Mouse (Mus musculus) limb, embryonic 11.5 days (tissue): Measurements from ENCODE around the gene Pard6a. TPM values are rescaled to one million over a fixed set of nuclear protein-coding genes. Genes with fewer than 3 reads are reported as not detected.

ENCODE experiments used
- ATAC-seq: fragments of 200-750 bp; cut with Nextera tagmentation; 2 replicates; pipeline ENCODE4 v1.8.0; 2017; ENCODE audit warnings: low read depth; ENCODE audit not compliant: insufficient number of reproducible peaks, low FRiP score, low TSS enrichment
- DNase-seq: peaks from one replicate; pipeline ENCODE4 v3.0.0-alpha.2; 2015; ENCODE audit warnings: low spot score
- H3K27ac ChIP-seq: fragments of 300-500 bp; sonication (generic); replicated peaks from 2 replicates; pipeline ENCODE4 v1.5.1; 2014; ENCODE audit warnings: low read depth, mild to moderate bottlenecking, low read length
- H3K27me3 ChIP-seq: fragments of 300-500 bp; sonication (generic); 2 replicates; pipeline ENCODE4 v1.6.1; 2014; ENCODE audit warnings: mild to moderate bottlenecking, low read length, mixed read lengths; ENCODE audit not compliant: control insufficient read depth, insufficient read depth
- H3K36me3 ChIP-seq: fragments of 300-500 bp; sonication (generic); 2 replicates; pipeline ENCODE4 v1.6.1; 2014; ENCODE audit warnings: mild to moderate bottlenecking, low read length, moderate library complexity, mixed read lengths; ENCODE audit not compliant: control insufficient read depth, insufficient read depth
- H3K4me1 ChIP-seq: fragments of 300-500 bp; sonication (generic); 2 replicates; pipeline ENCODE4 v1.6.1; 2014; ENCODE audit warnings: low read length, mixed read lengths; ENCODE audit not compliant: control insufficient read depth, insufficient read depth
- H3K4me2 ChIP-seq: fragments of 300-500 bp; sonication (generic); 2 replicates; pipeline ENCODE4 v1.6.1; 2014; ENCODE audit warnings: low read depth, mild to moderate bottlenecking, moderate library complexity; ENCODE audit not compliant: severe bottlenecking
- H3K4me3 ChIP-seq: fragments of 300-500 bp; sonication (generic); 2 replicates; pipeline ENCODE4 v1.5.1; 2014; ENCODE audit warnings: low read depth, low read length
- H3K9ac ChIP-seq: fragments of 300-500 bp; sonication (generic); 2 replicates; pipeline ENCODE4 v1.6.1; 2014; ENCODE audit warnings: mild to moderate bottlenecking, low read length
- H3K9me3 ChIP-seq: fragments of 300-500 bp; sonication (generic); 2 replicates; pipeline ENCODE4 v1.6.1; 2016; ENCODE audit warnings: low read length; ENCODE audit not compliant: control insufficient read depth
- WGBS: fragments of 180-500 bp; shearing (Covaris S2); extraction: QIAGEN DNeasy Blood & Tissue Kit; methylation state at CpG from one replicate; pipeline ENCODE4 v1.1.7; 2014; 5-methylcytosine and 5-hydroxymethylcytosine counted together
- polyA plus RNA-seq: library from polyadenylated mRNA; unstranded; fragments of >200 nt; fragmentation: Nextera tagmentation; extraction: Ambion mirVana; gene quantifications from 2 replicates; pipeline ENCODE4 v1.2.1, GENCODE M21; 2014

Gene Pard6a
- polyA plus RNA-seq, 1 experiment from 2014 or later: 14.6 TPM

DNA sequence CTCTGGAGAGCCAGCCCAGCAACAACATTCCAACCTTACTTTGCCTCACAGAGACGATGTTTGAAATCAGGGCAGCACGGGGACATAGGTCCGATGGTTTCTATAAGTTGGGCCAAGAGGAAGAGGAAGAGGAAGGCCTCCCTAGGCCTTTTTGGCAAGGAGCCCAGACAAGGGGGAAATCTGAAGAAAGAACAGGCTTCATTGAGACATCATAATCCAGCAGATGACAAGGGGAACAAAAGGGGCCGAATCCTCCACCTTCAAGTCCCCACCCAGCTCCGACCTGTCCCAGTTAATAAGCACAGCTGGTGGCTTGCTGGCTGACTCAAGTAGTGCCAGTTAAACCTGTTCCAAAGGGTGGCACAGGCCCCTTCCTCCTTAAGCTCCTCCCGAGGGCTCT is 14.1 kb downstream of the Pard6a start:
- 89% methylated on average over 6 of the region's 6 CpGs for WGBS
- ATAC-seq (no peak), DNase-seq (no peak)
- Histone ChIP-seq H3K27me3 (no peaks in the 10 kb centered on the region), H3K4me1 (no peaks in the 10 kb centered on the region), H3K9ac (no peak overlapping the region), H3K4me3 (no peak overlapping the region), H3K9me3 (no peaks in the 10 kb centered on the region), H3K27ac (no peak overlapping the region), H3K4me2 (no peak overlapping the region), H3K36me3 (no peaks in the 10 kb centered on the region; the same call in 1 of the 2 replicates)

DNA sequence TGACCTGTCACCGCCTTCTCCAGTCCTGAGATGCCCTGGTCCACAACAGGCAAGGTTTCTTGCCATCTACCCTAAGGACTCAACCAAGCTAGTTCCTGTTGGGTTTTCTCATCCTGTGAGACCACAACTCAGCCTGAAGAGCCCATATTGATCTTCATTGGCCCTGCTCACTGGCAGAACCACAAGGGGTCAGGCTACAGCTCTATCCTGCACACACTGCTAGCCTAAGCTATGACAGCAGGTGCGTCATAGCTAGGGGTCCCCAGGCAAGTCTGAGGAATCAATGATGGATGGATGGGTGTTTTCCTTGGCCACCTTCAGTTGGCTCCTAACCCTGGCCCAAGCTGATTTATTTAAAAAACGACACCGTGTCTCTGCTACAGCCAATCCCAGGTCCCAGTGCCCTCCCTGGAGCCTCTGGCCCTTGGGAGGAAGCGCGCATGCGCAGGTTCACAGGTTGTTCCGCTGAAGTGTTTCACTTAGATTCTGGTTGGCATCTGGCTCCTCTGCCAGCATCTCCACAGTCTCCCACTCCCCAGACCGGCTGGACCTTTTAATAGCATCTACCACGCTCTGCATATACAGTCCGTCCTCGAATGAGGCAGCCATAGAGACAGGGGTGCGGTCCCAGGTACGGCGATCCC is 15.5 kb downstream of the Pard6a start:
- no peak for DNase-seq
- no peak for ATAC-seq
- H3K36me3 ChIP-seq: no peaks in the 10 kb centered on the region; the same call in 1 of the 2 replicates
- H3K4me2 ChIP-seq: no peak overlapping the region
- no peaks in the 10 kb centered on the region for H3K27me3 ChIP-seq
- no peak overlapping the region for H3K4me3 ChIP-seq
- H3K4me1 ChIP-seq: no peaks in the 10 kb centered on the region
- WGBS: 92% methylated on average over 15 of the region's 15 CpGs
- H3K9me3 ChIP-seq: no peaks in the 10 kb centered on the region
- H3K27ac ChIP-seq: no peak overlapping the region
- no peak overlapping the region for H3K9ac ChIP-seq

GRCm38 (mm10) chr8:105719637-105720036 is 18.7 kb downstream of the Pard6a start:
- H3K36me3 ChIP-seq: no peaks in the 10 kb centered on the region; the same call in 1 of the 2 replicates
- H3K27ac ChIP-seq: no peak overlapping the region
- DNase-seq (no peak), ATAC-seq (no peak)
- H3K9me3 ChIP-seq: no peaks in the 10 kb centered on the region
- H3K27me3 ChIP-seq: no peaks in the 10 kb centered on the region
- no peak overlapping the region for H3K4me2 ChIP-seq
- 88% methylated on average over 4 of the region's 4 CpGs for WGBS
- no peaks in the 10 kb centered on the region for H3K4me1 ChIP-seq
- no peak overlapping the region for H3K4me3 ChIP-seq
- H3K9ac ChIP-seq: no peak overlapping the region

DNA sequence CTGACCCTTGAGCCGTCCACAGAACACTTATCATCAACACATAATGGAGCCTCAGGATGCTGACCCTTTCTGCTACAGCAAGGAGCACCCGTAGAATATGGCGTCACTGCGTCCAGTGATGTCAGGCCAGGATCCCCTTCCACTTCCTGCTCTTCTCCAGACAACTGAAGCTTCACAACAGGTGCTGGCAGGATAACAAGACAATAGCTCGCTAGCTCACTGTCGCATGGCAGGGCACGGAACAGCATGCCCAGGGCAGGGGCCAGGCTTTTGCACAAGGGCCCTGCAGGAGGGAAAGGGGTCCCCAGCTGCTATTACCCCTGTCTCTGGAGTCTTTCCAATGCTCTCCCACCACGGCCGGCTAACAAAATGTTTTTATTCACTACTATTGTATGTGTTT is 21.9 kb downstream of the Pard6a start:
- WGBS: 94% methylated on average over 9 of the region's 9 CpGs
- peaks cover 3% of the 10 kb centered on the region; the same call in 1 of the 2 replicates for H3K36me3 ChIP-seq

DNA sequence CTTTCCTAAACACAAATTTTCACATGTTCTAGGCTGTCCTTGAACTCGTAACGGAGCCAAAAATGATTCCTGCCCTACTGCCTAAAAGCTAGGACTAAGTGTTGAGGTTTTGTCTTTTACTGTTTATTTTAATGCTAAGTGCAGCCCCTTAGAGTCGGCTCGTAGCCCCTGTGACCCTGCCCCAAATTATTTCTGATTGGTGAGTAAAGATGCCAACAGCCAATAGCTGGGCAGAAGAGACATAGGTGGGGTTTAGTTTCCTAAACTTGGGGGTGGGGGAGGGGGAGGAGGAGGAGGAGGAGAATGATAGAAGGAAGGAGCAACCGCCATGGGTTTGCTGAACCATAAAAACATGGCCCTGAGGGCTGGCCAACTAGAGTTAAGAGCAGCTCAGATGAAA is 24.8 kb downstream of the Pard6a start:
- H3K4me1 ChIP-seq: no peaks in the 10 kb centered on the region
- no peaks in the 10 kb centered on the region for H3K27me3 ChIP-seq
- H3K36me3 ChIP-seq: peaks cover 3% of the 10 kb centered on the region; the same call in 1 of the 2 replicates
- no peak overlapping the region for H3K9ac ChIP-seq
- no peak overlapping the region for H3K4me2 ChIP-seq
- H3K9me3 ChIP-seq: no peaks in the 10 kb centered on the region
- 73% methylated on average over 5 of the region's 5 CpGs for WGBS
- no peak for ATAC-seq
- H3K4me3 ChIP-seq: no peak overlapping the region
- DNase-seq: no peak
- no peak overlapping the region for H3K27ac ChIP-seq

More for the DNA sequence above, 21.9 kb downstream of the Pard6a start:
- H3K4me1 ChIP-seq: no peaks in the 10 kb centered on the region
- ATAC-seq (no peak), DNase-seq (no peak)
- H3K9ac ChIP-seq: no peak overlapping the region
- H3K27me3 ChIP-seq: no peaks in the 10 kb centered on the region
- no peak overlapping the region for H3K27ac ChIP-seq
- no peaks in the 10 kb centered on the region for H3K9me3 ChIP-seq
- H3K4me3 ChIP-seq: no peak overlapping the region
- H3K4me2 ChIP-seq: no peak overlapping the region

- Histone ChIP-seq H3K4me1 (no peaks in the 10 kb centered on the region), H3K36me3 (peaks cover 3% of the 10 kb centered on the region; the same call in 1 of the 2 replicates), H3K4me3 (no peak overlapping the region), H3K4me2 (no peak overlapping the region), H3K27me3 (no peaks in the 10 kb centered on the region), H3K9me3 (no peaks in the 10 kb centered on the region), H3K27ac (no peak overlapping the region), H3K9ac (no peak overlapping the region)
- WGBS: 88% methylated on average over 18 of the region's 18 CpGs
- DNase-seq: no peak
- no peak for ATAC-seq
Measured at GRCm38 (mm10) chr8:105727397-105728124, 26.6 kb downstream of the Pard6a start.

- Histone ChIP-seq H3K9ac (no peak overlapping the region), H3K4me1 (no peaks in the 10 kb centered on the region), H3K36me3 (peaks cover 3% of the 10 kb centered on the region; the same call in 1 of the 2 replicates), H3K27ac (no peak overlapping the region), H3K4me3 (no peak overlapping the region), H3K9me3 (no peaks in the 10 kb centered on the region), H3K27me3 (no peaks in the 10 kb centered on the region), H3K4me2 (no peak overlapping the region)
- ATAC-seq (no peak), DNase-seq (no peak)
- WGBS: 87% methylated on average over 5 of the region's 5 CpGs
Measured at GRCm38 (mm10) chr8:105732186-105732585, 31.2 kb downstream of the Pard6a start.

DNA sequence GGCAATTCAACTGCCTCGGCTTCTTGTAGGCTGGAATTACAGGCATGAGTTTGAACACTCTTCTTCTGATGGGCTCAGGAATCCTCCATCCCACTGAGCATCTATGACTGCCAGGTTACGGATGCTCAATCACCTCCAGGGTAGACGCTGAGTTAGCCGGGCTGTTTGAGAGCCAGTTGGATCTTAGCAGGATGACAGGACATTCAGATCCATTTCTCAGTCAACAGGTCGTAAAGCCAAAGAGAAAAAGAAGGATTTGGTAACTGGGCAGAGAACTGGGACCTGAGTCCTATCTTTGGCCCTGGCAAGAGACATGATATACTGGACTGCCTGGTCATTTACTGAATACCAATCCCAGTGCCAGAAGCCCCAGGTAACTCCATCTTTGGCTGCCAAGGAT is 38.3 kb downstream of the Pard6a start:
- Histone ChIP-seq H3K4me3 (no peak overlapping the region), H3K9ac (no peak overlapping the region), H3K27ac (no peak overlapping the region), H3K27me3 (no peaks in the 10 kb centered on the region), H3K4me2 (no peak overlapping the region), H3K9me3 (no peaks in the 10 kb centered on the region), H3K4me1 (no peaks in the 10 kb centered on the region), H3K36me3 (no peaks in the 10 kb centered on the region)
- ATAC-seq (no peak), DNase-seq (no peak)
- WGBS: 82% methylated on average over 5 of the region's 5 CpGs
